Mouse (Mus musculus) layer of hippocampus, postnatal 10 days (tissue): ENCODE results near the gene Zmpste24. TPM values are rescaled to one million over a fixed set of nuclear protein-coding genes. Genes with fewer than 3 reads are reported as not detected.
"Not testable (repeated sequence)": the region's sequence is repeated elsewhere in the genome, so short reads cannot be mapped to it uniquely, and the experiment has no call there.

Experiments
- DNase-seq, 2 experiments: peaks; one replicate each; pipeline ENCODE4 v3.0.0; 2021; ENCODE audit warnings: low spot score in 2 of 2
- long read RNA-seq: library from polyadenylated mRNA; stranded (forward); transcript quantifications from one replicate; pipeline ENCODE4 v2.0.0, GENCODE M21; 2023
- total RNA-seq, 2 experiments: library from RNA; stranded (reverse); gene quantifications; 2 replicates each; pipeline ENCODE4 v1.2.3; 2021

Gene Zmpste24
- 10 to 100 TPM; 23.3 to 24.4 TPM for total RNA-seq
- long read RNA-seq, transcript Zmpste24-201 (10 exons, 3,429 nt), result major isoform, 19 of 21 reads
- long read RNA-seq, partial matches to known transcripts, result 2 of 21 reads
- long read RNA-seq, other reads (novel, unspliced or antisense), result 0 of 21 reads

GRCm38 (mm10) chr4:121097650-121098378, at the start of gene Zmpste24:
Gene Zmpste24 (minus strand): TSS chr4:121098241.
- DNase-seq, result peak; percentile 91 to 92

GRCm38 (mm10) chr4:121109126-121109525, 11.1 kb upstream of the Zmpste24 start, which contains the start of gene Tmco2:
Gene Tmco2 (minus strand): TSS chr4:121109226.
- DNase-seq, result no peak

GRCm38 (mm10) chr4:121103304-121103703, 5.3 kb upstream of the Zmpste24 start:
- no peak for DNase-seq

- DNase-seq, result no peak
These were observed 7.8 kb downstream of the Zmpste24 start for GRCm38 (mm10) chr4:121090211-121090610.

GRCm38 (mm10) chr4:121088696-121089095, 9.3 kb downstream of the Zmpste24 start:
- DNase-seq, result no peak

- DNase-seq, result no peak
These were observed 13.5 kb downstream of the Zmpste24 start for GRCm38 (mm10) chr4:121084506-121084905.

GRCm38 (mm10) chr4:121080395-121080794, 17.6 kb downstream of the Zmpste24 start:
- DNase-seq, result no peak

GRCm38 (mm10) chr4:121077915-121078646, 20.0 kb downstream of the Zmpste24 start:
- DNase-seq, result no peak

- no peak for DNase-seq
These were observed 23.8 kb downstream of the Zmpste24 start for GRCm38 (mm10) chr4:121074250-121074649.

- DNase-seq, result no peak
These were observed 32.7 kb downstream of the Zmpste24 start for GRCm38 (mm10) chr4:121065336-121065735.

GRCm38 (mm10) chr4:121059218-121059617, 38.8 kb downstream of the Zmpste24 start:
- not testable (repeated sequence) for DNase-seq

GRCm38 (mm10) chr4:121057032-121057431, 41.0 kb downstream of the Zmpste24 start:
- DNase-seq, result peak; percentile 42 to 45

- peak; percentile 40 to 43 for DNase-seq
These were observed 41.7 kb downstream of the Zmpste24 start for GRCm38 (mm10) chr4:121056342-121056741.

GRCm38 (mm10) chr4:121052454-121053323, 45.4 kb downstream of the Zmpste24 start:
- DNase-seq, result no peak

GRCm38 (mm10) chr4:121051863-121052262, 46.2 kb downstream of the Zmpste24 start:
- DNase-seq, result no peak

GRCm38 (mm10) chr4:121042946-121043345, 55.1 kb downstream of the Zmpste24 start:
- DNase-seq, result no peak

GRCm38 (mm10) chr4:121042472-121042871, 55.6 kb downstream of the Zmpste24 start:
- DNase-seq, result no peak

- DNase-seq, result peak; percentile 80 to 84
These were observed 57.0 kb downstream of the Zmpste24 start for GRCm38 (mm10) chr4:121040897-121041671.

GRCm38 (mm10) chr4:121040323-121040722, 57.7 kb downstream of the Zmpste24 start:
- no peak for DNase-seq
